Mouse (Mus musculus) olfactory bulb, adult 2 months (tissue): ENCODE data around the gene Casc3.

Experiments
- CTCF ChIP-seq: fragments of 200-500 bp; IDR thresholded peaks from 2 replicates; pipeline ENCODE4 v1.5.1; 2012; ENCODE audit warnings: low read depth, mild to moderate bottlenecking, low read length, moderate library complexity; ENCODE audit not compliant: insufficient read depth
- POLR2A ChIP-seq: fragments of 200-500 bp; IDR thresholded peaks from 2 replicates; pipeline ENCODE4 v1.6.1; 2012; ENCODE audit warnings: mild to moderate bottlenecking, low read depth, low read length, moderate library complexity; ENCODE audit not compliant: insufficient read depth

DNA sequence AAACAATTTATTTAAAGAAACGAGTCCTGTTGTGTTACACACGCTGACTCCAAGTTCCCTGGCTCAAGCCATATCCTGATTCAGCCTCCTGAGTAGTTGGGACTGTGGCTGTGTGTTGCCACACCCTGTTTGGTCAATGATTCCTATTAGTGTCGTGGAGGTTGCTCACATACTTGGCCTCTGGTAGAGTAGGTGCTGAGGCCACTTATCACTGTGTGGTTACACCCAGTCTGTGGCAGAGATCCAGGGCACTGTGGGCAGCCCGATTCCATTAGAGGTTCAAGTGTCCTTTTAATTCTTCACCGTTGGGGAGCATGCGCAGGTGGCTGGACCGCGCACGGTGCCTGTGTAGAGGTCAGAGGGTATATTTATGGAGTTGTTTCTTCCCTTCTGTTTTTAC is 69.2 kb downstream of the Casc3 start:
- no peak for TF ChIP-seq CTCF
- TF ChIP-seq POLR2A, result no peak
